Mouse (Mus musculus) C2C12 (cell line): ENCODE data around the gene Kcnip1.

ENCODE experiments used
- CEBPB ChIP-seq: IDR thresholded peaks from one replicate; pipeline ENCODE4 v1.6.1; 2011; ENCODE audit warnings: low read depth, mild to moderate bottlenecking, control low read depth, moderate library complexity
- CTCF ChIP-seq: IDR thresholded peaks from one replicate; pipeline ENCODE4 v1.5.1; 2011; ENCODE audit not compliant: control insufficient read depth, insufficient read depth, insufficient read length
- MAX ChIP-seq: IDR thresholded peaks from one replicate; pipeline ENCODE4 v1.6.1; 2011; ENCODE audit warnings: mild to moderate bottlenecking, control low read depth
- MYOD1 ChIP-seq: IDR thresholded peaks from one replicate; pipeline ENCODE4 v1.6.1; 2011; ENCODE audit warnings: low read depth; ENCODE audit not compliant: control insufficient read depth, insufficient read length
- MYOG ChIP-seq: IDR thresholded peaks from one replicate; pipeline ENCODE4 v1.6.1; 2011; ENCODE audit not compliant: control insufficient read depth, insufficient read length; ENCODE audit errors: extremely low read depth
- USF1 ChIP-seq: IDR thresholded peaks from one replicate; pipeline ENCODE4 v1.6.1; 2011; ENCODE audit warnings: low read depth, mild to moderate bottlenecking, control low read depth, moderate library complexity

- TF ChIP-seq MAX (no peak), CTCF (no peak), MYOG (no peak), CEBPB (no peak), USF1 (no peak), MYOD1 (no peak)
Observed at GRCm38 (mm10) chr11:33746402-33746801, 246.6 kb downstream of the Kcnip1 start.
